Mouse (Mus musculus) C2C12 (cell line): ENCODE measurements around the gene Ube2z. TPM values are rescaled to one million over a fixed set of nuclear protein-coding genes. Genes with fewer than 3 reads are reported as not detected.

Experiments used
- H3K27me3 ChIP-seq: one replicate; pipeline ENCODE4 v1.6.1; 2011; ENCODE audit not compliant: control insufficient read depth, insufficient read depth, insufficient read length
- H3K36me3 ChIP-seq: one replicate; pipeline ENCODE4 v1.6.1; 2011; ENCODE audit not compliant: control insufficient read depth, insufficient read depth
- H3K4me3 ChIP-seq: one replicate; pipeline ENCODE4 v1.5.1; 2011; ENCODE audit warnings: mild to moderate bottlenecking, control low read depth; ENCODE audit not compliant: poor library complexity, insufficient read depth, severe bottlenecking
- H3K79me2 ChIP-seq: one replicate; pipeline ENCODE4 v1.6.1; 2011; ENCODE audit not compliant: control insufficient read depth, insufficient read depth
- H3K79me3 ChIP-seq: one replicate; pipeline ENCODE4 v1.6.1; 2011; ENCODE audit warnings: low read depth, control low read depth
- H3ac ChIP-seq: one replicate; pipeline ENCODE3; 2011; ENCODE audit warnings: low read depth; ENCODE audit not compliant: control insufficient read depth, insufficient read length
- CEBPB ChIP-seq: IDR thresholded peaks from one replicate; pipeline ENCODE4 v1.6.1; 2011; ENCODE audit warnings: low read depth, mild to moderate bottlenecking, control low read depth, moderate library complexity
- CTCF ChIP-seq: IDR thresholded peaks from one replicate; pipeline ENCODE4 v1.5.1; 2011; ENCODE audit not compliant: control insufficient read depth, insufficient read depth, insufficient read length
- FOSL1 ChIP-seq: IDR thresholded peaks from one replicate; pipeline ENCODE4 v1.8.0; 2011; ENCODE audit warnings: mild to moderate bottlenecking, low read length; ENCODE audit not compliant: poor library complexity, insufficient read depth, severe bottlenecking
- MAX ChIP-seq: IDR thresholded peaks from one replicate; pipeline ENCODE4 v1.6.1; 2011; ENCODE audit warnings: mild to moderate bottlenecking, control low read depth
- MYOD1 ChIP-seq: IDR thresholded peaks from one replicate; pipeline ENCODE4 v1.6.1; 2011; ENCODE audit warnings: low read depth; ENCODE audit not compliant: control insufficient read depth, insufficient read length
- MYOG ChIP-seq: IDR thresholded peaks from one replicate; pipeline ENCODE4 v1.6.1; 2011; ENCODE audit not compliant: control insufficient read depth, insufficient read length; ENCODE audit errors: extremely low read depth
- USF1 ChIP-seq: IDR thresholded peaks from one replicate; pipeline ENCODE4 v1.6.1; 2011; ENCODE audit warnings: low read depth, mild to moderate bottlenecking, control low read depth, moderate library complexity
- polyA plus RNA-seq: library from polyadenylated mRNA; unstranded; fragments of >200 nt; fragmentation: generic; extraction: Trizol; gene quantifications from one replicate; pipeline ENCODE4 v1.2.1, GENCODE M21; 2012; ENCODE audit warnings: missing spikeins

Gene Ube2z
- polyA plus RNA-seq, 1 experiment, result 73.0 TPM

DNA sequence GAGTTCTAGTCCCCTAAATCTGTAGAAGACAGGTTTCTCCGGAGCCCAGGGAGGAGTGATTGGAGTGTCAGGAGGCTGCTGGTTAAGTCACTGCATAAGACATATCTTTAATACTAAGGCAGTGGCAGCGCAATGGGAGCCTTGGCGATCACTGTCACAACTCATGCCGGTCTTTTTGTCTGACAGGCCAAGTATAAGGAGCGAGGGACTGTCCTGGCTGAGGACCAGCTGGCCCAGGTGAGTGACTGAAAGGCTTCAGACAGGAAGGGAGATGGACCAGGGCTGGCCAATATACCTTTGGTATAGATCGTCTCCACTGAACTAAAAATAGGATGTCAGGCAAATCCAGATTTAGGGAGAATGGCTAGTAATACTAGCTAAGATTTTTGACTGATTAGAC, 30.1 kb downstream of the Ube2z start:
- no peak for TF ChIP-seq FOSL1
- no peak for TF ChIP-seq CTCF
- TF ChIP-seq MYOD1, result no peak
- TF ChIP-seq USF1, result no peak
- TF ChIP-seq MAX, result no peak
- TF ChIP-seq MYOG, result no peak
- TF ChIP-seq CEBPB, result no peak

DNA sequence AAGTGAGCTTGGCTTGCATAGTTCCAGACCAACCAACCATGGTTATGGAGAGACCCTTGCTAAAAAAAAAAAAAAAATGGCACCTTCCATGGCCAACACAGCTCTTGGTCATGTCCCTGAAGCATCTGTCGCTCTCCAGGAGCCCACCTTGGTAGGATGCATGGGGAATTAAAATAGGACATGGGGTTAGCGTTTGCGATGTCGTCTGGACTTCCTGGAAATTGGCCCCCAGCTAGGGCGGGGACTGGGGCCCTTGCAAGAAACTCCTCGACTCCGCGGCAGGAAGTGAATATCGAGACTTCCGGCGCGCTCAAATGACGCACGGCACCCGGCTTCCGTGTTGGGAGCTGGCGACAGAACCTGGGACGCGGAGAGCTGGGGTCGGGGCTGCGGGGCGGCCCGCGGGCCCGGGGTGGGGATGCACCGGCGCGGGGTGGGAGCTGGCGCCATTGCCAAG, 30.6 kb downstream of the Ube2z start, which contains the start of gene Snf8:
Gene Snf8 (plus strand): TSS at position 290 of the 457 bp plus-strand sequence.
- TF ChIP-seq MAX (peak; percentile 40), MYOG (no peak), MYOD1 (no peak), FOSL1 (no peak)
- Histone ChIP-seq H3K79me3 (peaks cover 7% of the 10 kb centered on the region), H3K36me3 (peaks cover 9% of the 10 kb centered on the region)

More for the DNA sequence above, 30.1 kb downstream of the Ube2z start:
- Histone ChIP-seq H3K79me3 (peaks cover 7% of the 10 kb centered on the region), H3ac (peak overlapping the region; percentile 81), H3K36me3 (peaks cover 9% of the 10 kb centered on the region), H3K4me3 (peak overlapping the region; percentile 91), H3K27me3 (peaks cover 8% of the 10 kb centered on the region), H3K79me2 (peaks cover 17% of the 10 kb centered on the region)

DNA sequence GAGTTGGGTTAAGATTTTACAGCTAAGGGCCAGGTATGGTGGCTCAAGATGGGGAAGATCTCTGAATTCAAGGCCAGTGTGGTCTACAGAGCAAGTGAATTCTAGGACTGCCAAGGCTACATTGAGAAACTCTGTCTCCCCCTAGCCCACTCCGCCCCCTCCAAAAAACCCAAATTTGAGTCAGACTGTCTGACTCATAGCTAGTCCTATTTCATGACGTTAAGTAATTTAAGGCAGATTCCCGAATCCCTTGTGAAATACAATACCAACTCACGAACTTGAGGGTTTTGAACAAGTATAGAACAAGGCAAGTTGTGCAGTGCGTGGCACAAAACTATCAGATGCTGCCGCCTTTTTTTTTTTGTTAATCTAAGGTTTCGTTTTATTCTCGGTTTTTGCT, 31.1 kb downstream of the Ube2z start:
- peaks cover 17% of the 10 kb centered on the region for H3K79me2 ChIP-seq
- peaks cover 7% of the 10 kb centered on the region for H3K79me3 ChIP-seq
- H3K4me3 ChIP-seq, result peak overlapping the region; percentile 91
- TF ChIP-seq MYOD1 (no peak), CTCF (no peak), CEBPB (no peak)
- H3K36me3 ChIP-seq, result peaks cover 9% of the 10 kb centered on the region
- no peak overlapping the region for H3ac ChIP-seq
- peaks cover 18% of the 10 kb centered on the region for H3K27me3 ChIP-seq

More for the DNA sequence above, 30.6 kb downstream of the Ube2z start, which contains the start of gene Snf8:
- Histone ChIP-seq H3ac (peak within 1 kb of the TSS; percentile 81), H3K4me3 (peak within 1 kb of the TSS; percentile 91), H3K27me3 (peaks cover 13% of the 10 kb centered on the region), H3K79me2 (peaks cover 17% of the 10 kb centered on the region)

DNA sequence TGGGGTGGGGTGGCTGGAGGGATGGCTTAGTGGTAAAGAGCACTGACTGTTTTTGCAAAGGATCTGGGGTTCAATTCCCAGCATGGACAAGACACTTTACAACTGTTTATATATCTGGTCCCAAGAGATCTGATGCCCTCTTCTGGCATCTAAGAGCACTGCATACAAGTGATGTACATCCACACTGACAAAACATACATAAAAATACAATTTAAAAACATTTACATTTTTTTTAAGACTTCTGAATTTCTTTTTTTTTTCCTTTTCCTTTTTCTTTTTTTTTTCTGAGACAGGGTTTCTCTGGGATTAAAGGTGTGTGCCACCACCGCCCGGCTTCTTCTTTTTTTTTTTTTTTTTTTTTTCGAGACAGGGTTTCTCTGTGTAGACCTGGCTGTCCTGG, 31.9 kb downstream of the Ube2z start:
- Histone ChIP-seq H3K27me3 (peaks cover 24% of the 10 kb centered on the region), H3K79me2 (peaks cover 17% of the 10 kb centered on the region)
- TF ChIP-seq MYOD1 (no peak), FOSL1 (no peak), MYOG (no peak), CTCF (no peak), CEBPB (no peak), USF1 (no peak), MAX (no peak)

DNA sequence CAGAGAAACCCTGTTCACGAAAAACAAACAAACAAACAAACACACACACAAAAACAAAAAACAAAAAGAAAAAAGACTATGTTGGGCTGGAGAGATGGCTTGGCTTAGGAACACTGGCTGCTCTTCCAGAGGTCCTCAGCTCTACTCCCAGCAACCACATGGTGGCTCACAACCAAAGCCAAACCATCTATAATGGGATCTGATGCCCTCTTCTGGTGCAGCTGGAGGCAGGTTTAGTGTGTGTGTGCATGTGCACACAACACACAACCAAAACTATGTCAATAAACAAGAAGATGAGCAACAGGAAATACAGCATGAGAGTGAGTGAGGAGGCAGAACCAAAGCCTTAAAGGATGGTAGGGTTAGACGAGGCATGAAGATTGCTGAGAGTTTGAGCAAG, 33.5 kb downstream of the Ube2z start:
- Histone ChIP-seq H3K79me3 (peaks cover 7% of the 10 kb centered on the region), H3K4me3 (no peak overlapping the region), H3K36me3 (no peaks in the 10 kb centered on the region), H3K27me3 (peaks cover 28% of the 10 kb centered on the region), H3ac (no peak overlapping the region), H3K79me2 (peaks cover 16% of the 10 kb centered on the region)
- TF ChIP-seq MAX (no peak), CEBPB (no peak), MYOG (no peak), USF1 (no peak), CTCF (no peak), FOSL1 (no peak), MYOD1 (no peak)

More for the DNA sequence above, 31.9 kb downstream of the Ube2z start:
- no peak overlapping the region for H3K4me3 ChIP-seq
- H3K79me3 ChIP-seq, result peaks cover 7% of the 10 kb centered on the region
- no peak overlapping the region for H3ac ChIP-seq
- H3K36me3 ChIP-seq, result peaks cover 3% of the 10 kb centered on the region

DNA sequence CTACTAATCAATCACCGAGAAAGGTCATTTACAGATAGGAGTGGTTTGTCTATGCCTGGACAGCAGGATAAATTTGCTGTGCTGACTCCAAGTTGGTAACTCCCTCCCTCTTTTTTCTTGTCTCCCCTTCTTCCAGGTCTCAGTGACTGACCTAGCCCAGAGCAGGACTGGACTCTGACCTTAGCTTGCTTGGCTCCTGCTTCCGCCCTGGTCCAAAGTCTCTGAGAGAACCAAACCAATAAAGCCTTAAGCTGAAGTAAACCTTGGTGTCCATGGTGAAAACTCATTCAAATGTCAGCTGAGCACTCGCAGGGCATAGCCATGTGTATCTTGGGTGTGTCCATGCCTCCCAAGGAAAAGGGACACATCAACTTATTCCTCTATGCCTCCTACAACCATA, 34.6 kb downstream of the Ube2z start:
- Histone ChIP-seq H3K79me2 (peaks cover 8% of the 10 kb centered on the region), H3K4me3 (no peak overlapping the region), H3K36me3 (no peaks in the 10 kb centered on the region), H3K79me3 (peaks cover 2% of the 10 kb centered on the region), H3ac (no peak overlapping the region), H3K27me3 (peaks cover 32% of the 10 kb centered on the region)
- TF ChIP-seq MAX (no peak), MYOD1 (no peak), CTCF (no peak), FOSL1 (no peak), MYOG (no peak), CEBPB (no peak), USF1 (no peak)
